In the genomic region with DNA sequence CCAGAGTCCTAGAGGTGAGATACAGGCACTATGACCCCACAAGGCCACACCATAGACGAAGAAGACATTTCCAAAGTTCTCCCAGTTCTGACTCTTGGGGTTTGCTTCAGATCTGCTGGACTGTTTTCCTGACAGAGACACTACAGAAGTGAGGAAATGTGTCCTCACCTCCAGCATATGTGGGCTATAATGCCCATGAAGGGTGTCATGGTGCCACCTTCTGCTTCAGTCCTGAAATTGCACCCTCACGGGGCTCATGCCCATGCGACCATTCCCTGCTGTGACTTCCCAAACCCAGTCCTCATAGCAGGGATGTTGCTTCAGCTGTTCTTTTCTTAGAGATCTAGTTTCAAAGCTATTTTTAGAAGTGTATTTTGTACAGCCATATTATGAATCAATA, we compare ENCODE assay signal across 8 mouse cellular contexts. TPM values are rescaled to one million over a fixed set of nuclear protein-coding genes. Genes with fewer than 3 reads are reported as not detected.
DNase-seq lines count a peak whose midpoint lies in the region; ATAC-seq and TF ChIP-seq lines count a peak whose summit lies in the region.

No protein-coding gene starts in this region.

- no peaks in the 10 kb centered on the region for H3K79me2 ChIP-seq in liver, adult 2 months (ENCODE audit: control insufficient read depth, insufficient read depth, low read length)

- no peaks in the 10 kb centered on the region for H3K9me3 ChIP-seq in liver, embryonic 11.5 days (ENCODE audit: control insufficient read depth, low read length)
- no peaks in the 10 kb centered on the region for H3K9me3 ChIP-seq in embryonic facial prominence, embryonic 14.5 days (ENCODE audit: control insufficient read depth, low read length)
- H3K9me3 ChIP-seq in forebrain, embryonic 11.5 days (ENCODE audit: control insufficient read depth, low read length), result no peaks in the 10 kb centered on the region

- ATAC-seq in liver, embryonic 11.5 days (replicated peaks; ENCODE audit: low FRiP score), result no peak; the same call in 1 of the 2 replicates
- no peak for ATAC-seq in Patski
- ATAC-seq in embryonic facial prominence, embryonic 14.5 days (ENCODE audit: low read depth), result 0 out of 2 replicates have a peak, but pooled peaks have one; percentile 24
- peak; percentile 71; the same call in 1 of the 2 replicates for ATAC-seq in monocyte, adult 5-6 weeks (replicated peaks; ENCODE audit: insufficient number of reproducible peaks, low FRiP score, low TSS enrichment, poor library complexity, severe bottlenecking)
- no peak for ATAC-seq in forebrain, embryonic 11.5 days (replicated peaks; ENCODE audit: low FRiP score)

- H3K4me1 ChIP-seq in liver, adult 2 months (ENCODE audit: control insufficient read depth, insufficient read depth, low read length), result no peaks in the 10 kb centered on the region
- no peaks in the 10 kb centered on the region; the same call in 1 of the 2 replicates for H3K4me1 ChIP-seq in liver, embryonic 11.5 days (replicated peaks; ENCODE audit: control insufficient read depth, insufficient read depth, low read length)
- H3K4me1 ChIP-seq in embryonic facial prominence, embryonic 14.5 days (ENCODE audit: control insufficient read depth, insufficient read depth, low read length), result peaks cover 20% of the 10 kb centered on the region
- no peaks in the 10 kb centered on the region for H3K4me1 ChIP-seq in forebrain, embryonic 11.5 days (replicated peaks; ENCODE audit: control insufficient read depth, insufficient read depth, low read length)

- peak; percentile 96 for TF ChIP-seq CTCF in liver, adult 2 months (IDR thresholded peaks at IDR 0.05; ENCODE audit: low read depth, low read length)
- peak; percentile 85 for TF ChIP-seq CTCF in Patski (IDR thresholded peaks at IDR 0.05)

- CTCF ChIA-PET in Patski (lab: Charles Lee), result interaction anchor here (0.8 to 2.3 kb wide), 7 partner anchors 9 to 100 kb away, joined by 3 to 15 read pairs (median 8); no protein-coding TSS in a partner anchor

- peak; percentile 43 for DNase-seq in liver, adult 2 months (ENCODE audit: extremely low read depth, low read depth, low spot score)
- no peak for DNase-seq in liver, embryonic 11.5 days (ENCODE audit: low spot score)
- no peak for DNase-seq in Patski (ENCODE audit: low read depth, low spot score)
- DNase-seq in embryonic facial prominence, embryonic 14.5 days (ENCODE audit: low spot score), result peak; percentile 54
- peak; percentile 76 for DNase-seq in kidney, adult 9 months
- peak; percentile 73 for DNase-seq in thymus, postnatal 25 days
- no peak for DNase-seq in forebrain, embryonic 11.5 days (ENCODE audit: low spot score)

- no peak overlapping the region for H3K27ac ChIP-seq in liver, adult 2 months (replicated peaks; ENCODE audit: insufficient read depth, low read depth, low read length)
- H3K27ac ChIP-seq in liver, embryonic 11.5 days (ENCODE audit: low read depth, low read length), result no peak overlapping the region
- H3K27ac ChIP-seq in embryonic facial prominence, embryonic 14.5 days (replicated peaks; ENCODE audit: low read depth, low read length), result no peak overlapping the region; the same call in 1 of the 2 replicates
- no peak overlapping the region for H3K27ac ChIP-seq in forebrain, embryonic 11.5 days (ENCODE audit: low read depth, low read length)

- H3K4me3 ChIP-seq in liver, adult 2 months (ENCODE audit: insufficient read depth, low read depth, low read length), result no peak overlapping the region
- H3K4me3 ChIP-seq in liver, embryonic 11.5 days (ENCODE audit: low read depth, low read length), result no peak overlapping the region
- no peak overlapping the region for H3K4me3 ChIP-seq in embryonic facial prominence, embryonic 14.5 days (ENCODE audit: low read depth, low read length)
- no peak overlapping the region for H3K4me3 ChIP-seq in forebrain, embryonic 11.5 days (ENCODE audit: low read depth, low read length)

- no peaks in the 10 kb centered on the region for H3K27me3 ChIP-seq in liver, adult 2 months (ENCODE audit: control insufficient read depth, insufficient read depth, low read length)
- H3K27me3 ChIP-seq in liver, embryonic 11.5 days (replicated peaks; ENCODE audit: control insufficient read depth, insufficient read depth, low read length), result no peaks in the 10 kb centered on the region
- peaks cover 6% of the 10 kb centered on the region for H3K27me3 ChIP-seq in Patski
- no peaks in the 10 kb centered on the region for H3K27me3 ChIP-seq in embryonic facial prominence, embryonic 14.5 days (replicated peaks; ENCODE audit: control insufficient read depth, insufficient read depth, low read length)
- no peaks in the 10 kb centered on the region for H3K27me3 ChIP-seq in forebrain, embryonic 11.5 days (ENCODE audit: control insufficient read depth, insufficient read depth, low read length)

- 27% methylated on average over 3 of the region's 3 CpGs for WGBS in liver, adult 2 months
- WGBS in liver, embryonic 11.5 days, result 19% methylated on average over 3 of the region's 3 CpGs
- WGBS in embryonic facial prominence, embryonic 14.5 days, result 45% methylated on average over 3 of the region's 3 CpGs
- WGBS in forebrain, embryonic 11.5 days, result 40% methylated on average over 3 of the region's 3 CpGs

- H3K4me2 ChIP-seq in liver, embryonic 11.5 days, result no peak overlapping the region
- H3K4me2 ChIP-seq in embryonic facial prominence, embryonic 14.5 days (ENCODE audit: low read depth, low read length), result no peak overlapping the region
- H3K4me2 ChIP-seq in forebrain, embryonic 11.5 days (ENCODE audit: low read depth, low read length, severe bottlenecking), result no peak overlapping the region

- H3K9ac ChIP-seq in liver, adult 2 months (ENCODE audit: low read depth, low read length), result no peak overlapping the region
- H3K9ac ChIP-seq in liver, embryonic 11.5 days (ENCODE audit: low read depth, low read length), result no peak overlapping the region
- H3K9ac ChIP-seq in embryonic facial prominence, embryonic 14.5 days (ENCODE audit: low read depth, low read length), result no peak overlapping the region
- no peak overlapping the region for H3K9ac ChIP-seq in forebrain, embryonic 11.5 days (ENCODE audit: low read length)

- POLR2A ChIA-PET in Patski (lab: Charles Lee), result no interaction called here

- in situ Hi-C loops in Patski (cut with MboI; ENCODE audit: low pct_unique_long_range_greater_than_20kb), result loop anchor here (5.0 kb wide), 3 partner anchors 68 to 373 kb away; no protein-coding TSS in a partner anchor

- no peak for TF ChIP-seq POLR2A in liver, adult 2 months (IDR thresholded peaks at IDR 0.05; ENCODE audit: extremely low read depth, insufficient read depth, low read length)

- H3K36me3 ChIP-seq in liver, adult 2 months (ENCODE audit: control insufficient read depth, insufficient read depth, low read length), result no peaks in the 10 kb centered on the region
- H3K36me3 ChIP-seq in liver, embryonic 11.5 days (ENCODE audit: control insufficient read depth, insufficient read depth, low read length), result no peaks in the 10 kb centered on the region
- H3K36me3 ChIP-seq in embryonic facial prominence, embryonic 14.5 days (ENCODE audit: control insufficient read depth, insufficient read depth, low read length), result no peaks in the 10 kb centered on the region
- no peaks in the 10 kb centered on the region for H3K36me3 ChIP-seq in forebrain, embryonic 11.5 days (ENCODE audit: control insufficient read depth, insufficient read depth, low read length)

RNA-seq across cellular contexts. Expression of a gene that starts 56.3 kb away (rescaled TPM):
- 38.6 and 42.0 TPM in 2 replicates for total RNA-seq in liver, adult 2 months (2014; rRNA removed)
- polyA plus RNA-seq in liver, adult 2 months (2012; rRNA removed), result 41.2 and 48.4 TPM in 2 replicates
- polyA plus RNA-seq in liver, embryonic 11.5 days (2014; fragmentation: Nextera tagmentation; extraction: Ambion mirVana), result 72.6 and 75.2 TPM in 2 replicates
- polyA plus RNA-seq in Patski (2021), result 92.5 TPM
- polyA plus RNA-seq in embryonic facial prominence, embryonic 14.5 days (2014; fragmentation: Nextera tagmentation; extraction: Ambion mirVana), result 115 and 119 TPM in 2 replicates
- total RNA-seq in monocyte, adult 5-6 weeks (2017), result 47.0 to 58.3 TPM (median 51.6 TPM) in 3 replicates
- polyA plus RNA-seq in forebrain, embryonic 11.5 days (2014; fragmentation: Nextera tagmentation; extraction: Ambion mirVana), result 49.4 and 53.3 TPM in 2 replicates

Comparison
In these comparisons a context has a peak if more than half of its experiments do, and no peak if none do; other contexts are left out.
1. DNase-seq: peak in liver, adult 2 months (single experiment), embryonic facial prominence, embryonic 14.5 days (single experiment), kidney, adult 9 months (single experiment) and thymus, postnatal 25 days (single experiment); none in liver, embryonic 11.5 days (single experiment), Patski (single experiment) and forebrain, embryonic 11.5 days (single experiment).
2. ATAC-seq: peak in embryonic facial prominence, embryonic 14.5 days (single experiment) and monocyte, adult 5-6 weeks (single experiment); none in liver, embryonic 11.5 days (single experiment), Patski (single experiment) and forebrain, embryonic 11.5 days (single experiment).